Mouse (Mus musculus): ENCODE data around the gene Pdp2.
"Not testable (repeated sequence)": the region's sequence is repeated elsewhere in the genome, so short reads cannot be mapped to it uniquely, and the experiment has no call there.

Pdp2 gene

DNA sequence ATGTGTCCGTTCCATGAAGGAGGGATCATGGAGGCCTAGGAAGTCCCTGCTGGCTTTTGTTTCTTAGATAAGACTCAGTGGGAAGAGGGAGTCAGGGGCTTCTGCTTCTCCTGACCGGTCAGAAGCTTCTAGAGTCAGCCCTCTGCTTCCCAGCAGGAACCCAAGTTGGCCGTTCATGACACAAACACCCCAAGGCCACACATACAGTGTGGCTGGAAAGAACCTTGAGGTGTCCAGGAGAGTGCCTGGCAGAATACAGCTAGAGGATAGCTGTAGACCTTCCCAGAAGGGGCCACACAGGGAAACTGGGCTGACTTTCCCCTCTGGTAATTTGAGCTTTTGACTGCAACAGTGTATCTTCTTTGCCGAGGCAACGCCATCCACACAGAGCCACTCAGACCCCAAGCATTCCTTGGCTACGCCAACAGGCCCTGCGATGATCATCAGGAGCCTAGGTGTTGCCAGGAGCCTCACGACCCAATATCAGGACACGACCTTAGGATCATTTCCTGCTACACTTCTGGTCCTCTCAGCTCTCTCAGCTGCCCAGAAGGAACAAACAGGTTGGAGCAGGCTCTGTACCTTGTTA is 42.0 kb downstream of the Pdp2 start:
- no peak for DNase-seq

DNA sequence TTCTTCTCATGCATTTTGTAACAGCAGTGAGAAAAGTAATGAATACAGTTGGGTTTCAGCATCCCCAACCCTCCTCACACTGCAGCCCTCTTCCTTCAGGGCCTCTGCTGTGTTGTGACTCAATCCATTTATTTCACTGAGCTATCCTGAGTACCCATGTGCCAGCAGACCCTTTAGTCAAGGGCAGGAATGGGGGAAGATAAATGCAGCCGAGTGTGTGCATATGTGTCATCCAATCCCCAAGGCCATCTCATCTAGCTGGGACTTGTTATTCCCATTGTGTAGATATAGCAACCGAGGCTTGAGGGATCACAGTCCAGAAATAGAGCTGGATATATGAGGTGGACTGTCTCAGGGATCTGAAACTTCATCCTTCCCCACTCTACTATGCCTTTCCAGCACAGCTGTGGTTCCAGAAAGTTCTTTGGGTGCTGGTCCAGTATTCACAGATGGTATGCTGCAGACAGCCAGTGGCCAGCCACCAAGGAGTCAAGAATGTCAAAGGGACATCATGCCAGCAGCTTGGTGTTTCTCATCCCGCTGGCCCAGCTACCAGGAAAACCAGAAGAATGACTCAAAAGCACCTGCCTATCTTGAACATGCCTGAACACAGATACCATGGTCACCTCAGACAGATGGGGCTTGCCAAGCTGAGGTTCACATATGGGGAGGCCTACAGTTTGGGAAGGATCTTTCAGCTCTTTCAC is 43.9 kb downstream of the Pdp2 start:
- no peak for DNase-seq

DNA sequence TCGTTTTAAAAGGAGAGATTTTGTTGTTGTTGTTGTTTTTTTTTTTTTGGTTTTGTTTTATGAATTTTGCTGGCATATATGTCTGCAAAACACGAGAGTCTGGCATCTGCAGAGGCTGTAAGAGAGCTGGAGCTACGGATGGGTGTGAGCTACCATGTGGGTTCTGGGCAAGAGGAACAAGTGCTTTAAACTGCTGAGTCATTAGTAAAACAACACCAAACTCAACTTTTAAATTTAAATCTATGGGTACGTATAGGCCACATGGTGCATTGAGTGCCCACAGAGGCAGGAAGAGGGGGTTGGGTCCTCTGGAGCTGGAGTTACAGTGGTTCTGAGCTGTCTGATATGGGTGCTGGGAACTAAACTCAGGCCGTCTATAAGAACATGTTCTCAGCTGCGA is 46.8 kb downstream of the Pdp2 start:
- DNase-seq: no peak

DNA sequence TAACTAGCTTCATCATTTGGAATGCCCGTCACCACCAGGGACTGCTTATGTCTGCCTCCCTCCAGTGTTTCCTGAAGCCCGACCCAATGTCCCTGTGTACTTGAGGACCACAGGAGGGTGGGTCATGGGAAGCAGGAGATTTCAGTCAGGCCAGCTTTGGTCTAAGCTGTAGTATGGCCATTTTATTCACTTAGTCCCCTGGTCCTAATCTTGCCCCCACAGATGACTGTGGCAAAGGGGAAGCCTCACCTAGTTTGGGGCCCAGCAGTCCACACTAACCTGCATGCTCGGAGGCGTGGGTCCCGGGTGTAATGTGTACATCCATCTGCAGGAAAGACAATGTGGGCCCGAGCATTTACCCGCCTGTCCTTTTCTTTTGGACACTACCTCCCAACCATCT is 49.0 kb downstream of the Pdp2 start:
- DNase-seq: no peak

DNA sequence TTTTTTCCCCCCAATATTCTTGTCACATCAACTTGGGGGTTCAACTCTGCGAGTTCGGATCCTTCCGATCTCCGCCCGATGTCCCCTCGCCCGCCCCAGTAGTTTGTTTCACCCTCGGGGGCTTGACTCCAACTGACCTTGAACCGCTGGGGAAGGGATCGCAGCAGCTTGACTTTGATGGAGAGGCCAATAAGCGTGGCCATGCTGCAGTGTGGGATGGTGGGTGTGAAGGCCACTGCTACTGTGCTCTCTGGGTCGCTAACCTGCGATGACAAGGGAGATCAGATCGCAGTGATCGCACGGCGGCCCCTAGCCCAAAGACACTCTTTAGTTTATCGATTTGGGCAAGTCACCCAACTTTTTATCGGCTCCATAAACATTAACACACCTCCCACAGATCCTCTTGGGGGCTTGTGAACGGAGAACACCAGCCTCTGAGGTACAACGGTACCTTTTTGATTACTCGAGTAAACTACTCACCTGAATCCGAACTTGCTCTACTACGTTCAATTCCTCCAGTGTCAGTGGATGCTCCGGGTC is 49.6 kb downstream of the Pdp2 start:
- no peak for DNase-seq

DNA sequence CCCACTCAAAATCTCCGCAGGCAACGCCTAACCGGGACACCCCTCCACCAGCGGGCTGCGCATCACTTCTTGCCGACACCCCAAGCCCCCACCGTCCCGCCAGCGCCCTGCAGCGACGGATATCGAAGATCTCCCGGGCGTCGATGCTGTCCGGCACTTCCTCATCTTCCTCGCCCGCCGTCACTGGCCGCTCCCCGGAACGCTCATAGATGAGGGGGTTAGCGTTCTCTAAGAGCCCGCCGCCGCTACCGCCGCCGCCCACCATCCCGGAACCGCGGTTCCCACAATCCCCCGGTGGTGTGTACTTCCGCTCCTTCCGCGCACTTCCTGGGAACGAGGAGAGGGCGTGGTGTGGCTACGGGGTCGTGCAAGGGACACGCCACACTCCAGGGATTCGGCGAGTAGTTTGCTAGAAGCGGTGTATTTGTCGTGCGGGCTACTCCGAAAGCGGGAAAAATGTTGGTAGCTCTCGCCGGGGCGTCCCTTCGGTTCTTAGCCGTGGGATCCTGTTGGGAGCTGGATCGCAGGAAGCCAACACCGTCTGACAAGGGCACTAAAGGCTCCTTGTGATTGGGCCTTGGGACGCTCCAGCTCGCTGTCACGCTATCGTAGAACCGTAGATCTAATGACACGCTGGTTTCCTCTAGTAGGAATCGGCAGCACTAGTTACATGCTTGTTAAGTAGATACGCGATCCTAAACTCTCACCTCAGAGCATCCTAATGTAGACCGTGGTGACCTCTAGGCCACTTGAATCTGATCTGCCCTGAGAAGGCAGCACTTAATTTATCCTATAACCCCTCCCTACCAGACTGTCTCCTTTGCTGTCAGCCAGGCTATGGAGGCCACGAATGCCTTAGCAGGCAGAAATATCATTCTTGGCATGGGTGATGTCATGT is 50.4 kb downstream of the Pdp2 start, which contains the start of gene Ciao2b:
Gene Ciao2b (minus strand): TSS at position 540 of the 898 bp plus-strand sequence.
- DNase-seq: peak; percentile 92 to 94

DNA sequence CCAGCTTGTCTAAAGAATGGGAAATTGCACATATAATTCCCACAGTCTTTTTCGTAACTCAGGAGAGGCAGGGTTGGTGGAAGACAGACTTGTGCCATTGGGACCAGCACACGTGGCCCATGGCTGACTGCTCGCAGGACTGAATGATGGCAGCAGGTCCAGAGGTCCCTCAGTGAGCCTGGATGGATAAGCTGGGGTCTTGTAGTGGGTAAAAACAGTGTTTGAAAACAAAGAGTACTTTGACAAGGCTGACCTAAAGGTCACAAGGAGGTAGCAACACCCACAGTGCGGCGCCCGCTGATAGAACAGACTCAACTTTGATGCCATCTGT is 51.0 kb downstream of the Pdp2 start:
- DNase-seq: no peak

DNA sequence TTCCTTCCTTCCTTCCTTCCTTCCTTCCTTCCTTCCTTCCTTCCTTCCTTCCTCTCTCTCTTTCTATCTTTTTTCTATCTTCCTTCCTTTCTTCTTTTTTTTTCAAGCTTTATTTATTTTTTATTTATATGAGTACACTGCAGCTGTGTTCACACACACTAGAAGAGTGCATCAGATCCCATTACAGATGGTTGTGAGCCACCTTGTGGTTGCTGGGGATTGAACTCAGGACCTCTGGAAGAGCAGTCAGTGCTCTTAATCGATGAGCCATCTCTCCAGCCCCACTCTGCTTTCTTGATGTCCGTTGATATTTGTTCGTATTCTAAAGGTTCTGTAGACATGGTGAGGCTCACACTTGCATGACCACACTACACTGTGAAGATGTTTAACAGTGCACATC is 52.9 kb downstream of the Pdp2 start:
- not testable (repeated sequence) for DNase-seq

Data from kidney, postnatal 36 days (tissue).